Mouse (Mus musculus) urinary bladder, postnatal 36 days (tissue): ENCODE measurements at regions not wholly inside any gene's neighbourhood (a gene's known extent, or its start where the extent isn't known, plus 50 kb on each side); places are given as distances from the start of the nearest gene placed in this dataset.

Experiments
- DNase-seq, 2 experiments: peaks; one replicate each; pipeline ENCODE4 v3.0.0; 2022; ENCODE audit warnings: low spot score in 2 of 2, mixed read lengths in 1 of 2

DNA sequence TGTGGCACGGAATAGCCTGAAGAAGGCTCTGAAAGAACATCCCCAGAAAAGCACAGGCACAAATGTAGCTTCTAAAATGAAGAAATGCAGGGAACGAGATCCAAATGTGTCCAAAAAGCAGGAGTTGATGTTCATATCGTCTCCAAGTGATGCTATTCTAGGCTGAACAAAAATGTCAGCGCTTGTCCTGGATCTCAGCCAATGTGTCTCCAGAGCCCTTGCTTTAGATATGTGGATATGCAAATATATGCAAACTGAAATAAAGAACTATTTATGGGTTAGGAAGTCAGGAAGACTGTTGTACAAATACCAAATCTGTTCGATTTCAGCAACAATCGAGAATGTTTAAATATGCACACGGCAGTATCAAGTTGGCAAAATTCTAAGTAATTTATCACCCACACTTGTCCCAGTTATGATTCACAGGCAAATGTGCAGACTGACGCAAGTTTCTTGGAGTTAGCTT is 320.4 kb downstream of the Synb start:
- DNase-seq = no peak

- peak; percentile 15 to 49 for DNase-seq
Observed at GRCm38 (mm10) chr14:68966758-68967157, 327.3 kb downstream of the Synb start.

DNA sequence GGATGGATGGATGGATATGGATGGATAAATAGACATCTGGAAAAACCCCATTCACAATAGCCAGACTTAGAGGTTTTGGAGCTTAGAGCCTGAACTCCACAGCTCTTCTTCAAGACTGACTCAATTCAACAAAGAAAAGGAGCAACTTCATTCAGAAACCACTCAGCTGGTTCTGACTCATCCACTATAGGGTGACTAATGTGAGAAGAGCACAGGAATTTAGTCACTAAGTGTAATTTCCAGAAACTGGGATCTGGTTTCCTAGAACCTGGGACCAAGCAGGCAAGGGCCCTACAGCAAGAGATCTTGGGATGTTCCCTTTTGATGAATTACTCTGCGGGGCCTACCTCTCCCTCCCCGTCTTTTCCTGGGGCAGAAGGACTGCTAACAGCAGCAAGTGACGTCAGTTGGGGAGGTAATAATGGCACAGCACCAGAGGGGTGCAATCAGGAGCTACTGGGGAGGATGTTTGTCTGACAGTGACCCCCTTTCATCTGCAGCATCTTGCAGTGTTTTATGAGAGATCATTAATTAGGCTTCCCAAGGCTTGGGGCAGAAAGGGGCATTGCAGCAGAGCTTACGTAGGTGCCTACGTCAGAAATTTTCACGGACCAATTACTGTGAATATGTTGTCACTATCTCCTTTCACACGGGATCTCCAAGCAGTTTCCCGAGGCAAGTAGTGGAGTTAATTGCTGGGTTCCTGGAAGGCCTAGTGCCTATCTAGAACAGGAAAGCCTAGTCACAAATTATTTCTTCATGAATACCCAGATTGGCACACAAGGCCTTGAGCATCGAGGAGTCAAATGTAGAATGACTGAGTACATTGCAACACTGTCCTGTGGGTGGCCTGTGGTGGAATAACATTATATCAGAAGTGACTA is 339.3 kb downstream of the Synb start:
- DNase-seq = no peak

- no peak for DNase-seq
Observed at GRCm38 (mm10) chr14:68945906-68946305, 348.2 kb downstream of the Synb start.

GRCm38 (mm10) chr14:68945434-68945833 is 348.7 kb downstream of the Synb start:
- DNase-seq = no peak

GRCm38 (mm10) chr14:68941759-68942158 is 352.3 kb downstream of the Synb start:
- no peak for DNase-seq

- no peak for DNase-seq
Observed at GRCm38 (mm10) chr14:68941132-68941690, 352.9 kb downstream of the Synb start.

DNA sequence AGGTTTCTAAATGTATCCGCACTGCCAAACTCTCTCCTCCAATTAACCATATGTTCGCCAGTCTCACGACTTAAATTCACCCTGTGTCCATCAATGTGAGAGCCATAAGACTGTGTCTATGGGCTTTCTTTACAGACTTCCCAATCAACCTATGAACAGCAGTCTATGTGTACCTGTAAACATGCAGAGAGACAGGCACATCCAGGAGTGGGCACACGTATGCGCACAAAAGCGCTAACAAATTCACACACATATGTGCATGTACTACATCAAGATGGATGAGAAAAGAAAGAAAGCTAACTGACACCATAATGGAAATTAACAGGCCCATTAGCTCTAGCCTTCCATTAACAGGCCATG is 358.8 kb downstream of the Synb start:
- no peak for DNase-seq

GRCm38 (mm10) chr14:68934611-68935302 is 359.3 kb downstream of the Synb start:
- no peak for DNase-seq

GRCm38 (mm10) chr14:68927814-68928213 is 366.3 kb downstream of the Synb start:
- DNase-seq = no peak

DNA sequence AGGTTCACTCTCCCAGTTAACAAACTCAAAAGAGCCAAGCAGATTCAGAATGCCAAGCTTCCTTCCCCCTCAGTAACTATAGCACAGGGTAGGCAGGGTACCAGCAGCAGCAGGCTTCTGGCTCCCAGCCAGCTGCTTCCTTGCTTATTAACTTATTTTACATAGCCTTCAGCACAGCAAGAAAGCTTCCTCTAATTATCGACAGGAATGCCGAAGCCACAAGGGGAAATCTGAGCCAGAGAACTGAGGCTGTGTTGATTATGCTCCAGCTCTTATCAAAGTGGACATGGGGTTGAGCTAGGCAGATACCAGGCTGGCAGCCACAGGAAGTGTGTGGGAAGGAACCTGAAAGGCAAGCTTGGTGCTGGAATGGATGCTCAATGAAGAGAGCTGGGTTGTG is 371.0 kb downstream of the Synb start:
- no peak for DNase-seq

DNA sequence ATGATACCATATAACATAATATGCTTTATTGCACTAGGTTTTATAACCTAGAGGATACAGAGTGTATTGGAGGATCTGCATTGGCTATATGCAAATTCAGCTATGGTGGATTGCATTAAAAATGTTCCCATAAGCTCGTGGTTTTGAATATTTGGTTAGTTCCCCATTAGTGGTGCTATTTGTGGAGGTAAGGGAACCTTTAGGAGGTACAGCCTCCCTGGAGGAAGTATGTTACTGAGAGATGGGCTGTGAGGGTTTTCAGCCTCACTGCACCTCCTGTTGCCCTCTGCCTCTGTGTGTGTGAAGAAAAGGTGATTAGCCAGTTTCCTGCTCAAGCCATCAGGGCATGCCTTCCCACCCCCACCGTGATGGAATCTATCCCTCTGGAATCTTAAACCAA is 372.1 kb downstream of the Synb start:
- DNase-seq = no peak

- no peak for DNase-seq
Observed at GRCm38 (mm10) chr14:68918526-68919045, 375.5 kb downstream of the Synb start.

DNA sequence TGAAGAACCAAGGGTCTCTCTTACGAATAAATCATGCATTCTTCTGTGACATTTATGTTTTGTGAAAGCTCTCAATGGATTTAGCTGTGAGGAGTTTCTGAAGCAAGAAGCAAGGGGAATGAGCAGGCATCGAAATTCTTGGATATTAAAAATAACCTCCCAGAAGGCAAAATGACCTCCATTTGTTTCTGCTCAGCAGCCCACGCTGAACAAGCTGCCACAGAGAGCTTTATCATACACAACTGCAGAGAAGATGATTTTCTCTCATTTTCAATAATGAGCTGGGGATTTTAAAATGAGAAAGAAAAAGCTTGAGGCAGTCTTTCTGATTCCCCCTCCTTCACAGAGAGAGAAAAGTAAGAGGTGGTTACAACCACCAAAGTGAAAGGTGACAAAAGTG is 394.2 kb downstream of the Synb start:
- no peak for DNase-seq

DNA sequence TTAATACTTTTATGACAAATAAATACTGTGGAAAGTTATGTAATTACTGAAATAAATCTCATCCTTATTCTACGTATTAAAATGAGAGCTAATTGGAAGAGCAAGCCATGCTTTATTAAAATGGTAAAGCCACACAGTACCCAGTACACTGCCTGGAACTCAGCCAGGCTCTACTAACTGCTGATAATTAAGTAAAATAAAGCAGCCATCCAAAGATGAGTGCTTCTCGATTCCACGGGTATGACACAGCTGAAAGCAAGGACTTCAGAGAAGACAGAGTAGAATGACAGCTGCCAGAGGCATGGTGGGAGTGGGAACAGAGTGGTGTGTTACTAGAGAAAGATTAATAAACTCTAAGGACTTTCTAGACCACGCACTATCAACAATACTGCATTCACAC is 416.9 kb downstream of the Synb start:
- DNase-seq = no peak

DNA sequence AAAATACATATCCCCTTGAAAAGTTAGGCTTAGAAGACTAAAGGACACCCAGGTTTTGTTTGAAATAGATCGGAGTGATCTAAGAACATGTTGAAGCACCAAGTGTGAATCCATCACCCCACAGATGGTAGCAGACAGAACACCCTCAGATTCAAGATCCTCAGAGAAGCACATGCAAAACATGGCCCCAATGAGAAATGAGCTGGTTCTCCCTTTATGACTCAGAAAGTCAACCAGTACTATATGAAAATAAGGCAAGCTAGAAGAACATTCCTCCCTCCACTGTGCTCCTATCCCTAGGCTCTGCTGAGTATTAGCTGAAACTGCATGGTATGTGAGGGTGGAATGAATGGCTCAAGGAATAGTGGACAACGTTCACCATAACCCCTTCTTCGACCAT is 433.0 kb downstream of the Synb start:
- no peak for DNase-seq

DNA sequence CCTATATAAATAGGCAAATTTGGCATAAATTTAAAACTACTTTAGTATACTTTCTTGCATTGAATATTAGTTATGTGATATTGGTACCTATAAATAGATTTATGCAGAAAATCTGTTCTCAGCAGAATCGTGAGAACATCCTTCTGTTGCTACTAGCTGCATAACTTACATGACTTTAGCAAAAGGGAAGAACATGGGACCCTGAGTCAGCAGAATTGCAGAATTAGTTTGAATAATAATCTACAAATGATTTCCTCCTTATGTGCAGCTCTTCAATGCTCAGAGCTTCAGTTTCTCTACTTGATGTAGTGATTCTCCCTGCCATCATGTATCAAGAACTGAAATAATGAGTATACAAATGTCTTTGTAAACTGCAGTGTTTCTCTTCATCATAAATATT is 436.2 kb downstream of the Synb start:
- no peak for DNase-seq

- DNase-seq = no peak
Observed at GRCm38 (mm10) chr14:68848506-68848905, 445.6 kb downstream of the Synb start.

DNA sequence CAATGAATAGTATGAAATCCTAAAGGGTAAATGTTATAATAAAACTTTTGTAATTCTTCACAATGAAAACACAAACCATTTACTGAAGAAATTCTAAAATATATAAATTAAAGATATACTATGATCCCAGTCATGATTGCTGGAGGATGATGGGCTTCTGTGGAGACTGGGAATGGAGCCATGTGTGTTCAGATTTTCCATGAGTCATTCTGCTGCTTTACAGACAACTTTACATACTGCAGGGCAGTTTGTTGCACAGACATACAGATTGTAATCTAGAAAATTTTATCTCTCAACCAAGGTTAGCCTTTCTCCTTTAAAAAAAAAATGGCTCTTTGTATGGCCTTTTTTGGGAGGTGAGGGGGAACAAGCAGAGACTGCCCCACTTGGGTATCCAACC is 446.5 kb downstream of the Synb start:
- DNase-seq = no peak

GRCm38 (mm10) chr14:68820241-68820640 is 473.9 kb downstream of the Synb start:
- no peak for DNase-seq

DNA sequence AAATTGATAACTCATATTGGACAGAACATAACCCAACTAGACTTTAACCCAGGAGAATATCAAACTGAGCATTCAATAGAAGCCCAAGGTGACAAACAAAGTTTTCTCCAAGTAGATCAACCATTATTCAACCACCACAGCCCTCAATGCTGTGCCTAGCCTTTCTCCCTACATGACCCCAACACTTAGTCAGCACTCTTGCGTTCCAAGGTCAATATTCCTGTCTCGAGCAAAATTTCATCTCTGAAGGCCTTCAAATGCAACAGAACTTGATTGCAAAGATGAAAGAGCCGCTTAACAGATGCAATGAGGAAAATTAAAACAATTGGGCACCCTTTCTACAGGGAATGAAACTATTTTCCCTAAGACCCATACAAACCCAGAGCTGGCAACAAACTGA is 485.1 kb downstream of the Synb start:
- DNase-seq = no peak

- DNase-seq = no peak
Observed at GRCm38 (mm10) chr14:68807918-68808317, 486.2 kb downstream of the Synb start.

- DNase-seq = no peak
Observed at GRCm38 (mm10) chr14:68806646-68807045, 487.5 kb downstream of the Synb start.
